Mouse (Mus musculus): ENCODE measurements around the gene Clec18a. TPM values are rescaled to one million over a fixed set of nuclear protein-coding genes. Genes with fewer than 3 reads are reported as not detected.
A peak's percentile ranks its signal among the peaks of the same experiment; 100 is the strongest.
"Not testable (repeated sequence)": the region's sequence is repeated elsewhere in the genome, so short reads cannot be mapped to it uniquely, and the experiment has no call there.

Clec18a gene
- total and polyA plus RNA-seq, 2 experiments from 2014 or later = 0.05 TPM; not detected in 1

DNA sequence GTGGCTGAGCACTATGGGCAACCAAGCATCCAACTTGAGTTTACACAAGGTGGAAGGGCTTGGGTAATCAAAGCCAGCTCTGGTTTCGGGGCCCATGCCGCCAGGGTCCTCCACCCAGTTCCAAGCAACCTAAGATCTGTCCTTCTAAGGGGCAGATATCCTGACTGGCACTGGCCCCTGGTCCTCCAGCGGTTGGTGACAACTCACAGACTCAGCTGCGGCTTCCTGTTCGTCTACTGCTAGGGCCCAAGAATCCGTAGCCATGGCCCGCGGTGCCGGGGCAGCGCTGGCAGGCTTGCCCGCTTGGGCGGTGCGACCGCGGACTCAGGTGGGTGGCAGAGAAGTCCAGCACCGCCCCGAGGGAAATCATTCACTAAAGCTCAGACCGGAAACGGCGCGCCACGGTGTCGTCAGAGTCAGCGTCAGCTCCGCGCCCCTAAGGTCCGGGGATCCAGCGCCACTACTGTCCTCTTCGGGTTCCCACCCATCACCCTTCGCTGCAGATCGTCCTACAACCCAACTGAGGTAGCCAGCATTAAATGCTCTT lies 64.8 kb downstream of the Clec18a start:
- WGBS = under 1% methylated on average over 31 of the region's 31 CpGs

DNA sequence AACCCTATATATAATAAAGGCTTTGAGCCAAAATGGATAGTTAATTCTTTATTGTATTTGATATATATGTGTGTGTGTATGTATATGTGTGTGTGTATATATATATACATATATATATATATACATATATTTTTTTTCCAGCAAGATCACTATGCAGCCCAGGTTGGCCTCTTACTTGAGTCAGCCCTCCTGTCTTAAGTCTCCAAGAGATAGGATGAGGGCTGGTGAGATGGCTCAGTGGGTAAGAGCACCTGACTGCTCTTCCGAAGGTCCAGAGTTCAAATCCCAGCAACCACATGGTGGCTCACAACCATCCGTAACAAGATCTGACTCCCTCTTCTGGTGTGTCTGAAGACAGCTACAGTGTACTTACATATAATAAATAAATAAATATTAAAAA lies 65.6 kb downstream of the Clec18a start:
- not testable (repeated sequence) for DNase-seq (ENCODE audit: low spot score); H3K4me2 ChIP-seq (ENCODE audit: low read depth, low read length); H3K4me3 ChIP-seq (ENCODE audit: low read depth, low read length); H3K27ac ChIP-seq (ENCODE audit: low read depth); H3K9ac ChIP-seq (replicated peaks; ENCODE audit: low read depth, low read length); H3K4me1 ChIP-seq (ENCODE audit: control insufficient read depth, insufficient read depth); H3K9me3 ChIP-seq (replicated peaks; ENCODE audit: control insufficient read depth, low read length); H3K27me3 ChIP-seq (ENCODE audit: control insufficient read depth, insufficient read depth, low read length); ATAC-seq (ENCODE audit: insufficient read depth, low read depth); H3K36me3 ChIP-seq (replicated peaks; ENCODE audit: control insufficient read depth, insufficient read depth, low read length)
- WGBS = 82% methylated on average over 1 of the region's 2 CpGs

More for the DNA sequence above, 64.8 kb downstream of the Clec18a start:
- TF ChIP-seq CTCF (IDR thresholded peaks at IDR 0.05; ENCODE audit: low read depth) (no peak), EP300 (IDR thresholded peaks at IDR 0.05; ENCODE audit: low read depth) (no peak)
- Histone ChIP-seq H3K9me3 (replicated peaks; ENCODE audit: control insufficient read depth, low read length) (no peaks in the 10 kb centered on the region), H3K27ac (ENCODE audit: low read depth) (peak overlapping the region; percentile 64), H3K4me2 (ENCODE audit: low read depth, low read length) (peak overlapping the region; percentile 78), H3K4me3 (ENCODE audit: low read depth, low read length) (peak overlapping the region; percentile 79), H3K36me3 (replicated peaks; ENCODE audit: control insufficient read depth, insufficient read depth, low read length) (no peaks in the 10 kb centered on the region), H3K9ac (replicated peaks; ENCODE audit: low read depth, low read length) (peak overlapping the region; percentile 71), H3K4me1 (ENCODE audit: control insufficient read depth, insufficient read depth) (no peaks in the 10 kb centered on the region; the same call in 1 of the 2 replicates), H3K27me3 (ENCODE audit: control insufficient read depth, insufficient read depth, low read length) (0 out of 2 replicates have a peak, but pooled peaks cover 6% of the 10 kb centered on the region)
- ATAC-seq (ENCODE audit: insufficient read depth, low read depth) = peak; percentile 96
- DNase-seq (ENCODE audit: low spot score) = peak; percentile 87

- H3K27ac ChIP-seq (ENCODE audit: low read depth); H3K4me3 ChIP-seq (ENCODE audit: low read depth, low read length); H3K4me1 ChIP-seq (ENCODE audit: control insufficient read depth, insufficient read depth); DNase-seq (ENCODE audit: low spot score); H3K9me3 ChIP-seq (replicated peaks; ENCODE audit: control insufficient read depth, low read length); H3K9ac ChIP-seq (replicated peaks; ENCODE audit: low read depth, low read length); ATAC-seq (ENCODE audit: insufficient read depth, low read depth); H3K4me2 ChIP-seq (ENCODE audit: low read depth, low read length); H3K27me3 ChIP-seq (ENCODE audit: control insufficient read depth, insufficient read depth, low read length): not testable (repeated sequence)
- WGBS = 75% methylated on average over 8 of the region's 10 CpGs
- peaks cover 45% of the 10 kb centered on the region for H3K36me3 ChIP-seq (replicated peaks; ENCODE audit: control insufficient read depth, insufficient read depth, low read length)
These were observed 81.8 kb downstream of the Clec18a start for GRCm38 (mm10) chr8:111010230-111010991.

Small RNAs within 50 kb of the gene (microRNA-seq; reads per million reads assigned to microRNA genes)
- not detected for gene Gm24103
- gene Mir3473d = 0.54 reads per million

Other genes with a start within 250 kb of the Clec18a start
- gene Cog4, start 245.8 kb downstream of the Clec18a start, total RNA-seq (2014; rRNA removed; ENCODE audit: low replicate concordance) = 47.2 and 66.3 TPM in 2 replicates
- gene Cog4, start 245.8 kb downstream of the Clec18a start, polyA plus RNA-seq (2015; fragmentation: Nextera tagmentation; extraction: Ambion mirVana) = 54.2 and 55.8 TPM in 2 replicates
- gene Sf3b3, start 245.6 kb downstream of the Clec18a start, total RNA-seq (2014; rRNA removed; ENCODE audit: low replicate concordance) = 47.3 and 68.3 TPM in 2 replicates
- 32.5 and 32.9 TPM in 2 replicates for gene Sf3b3, start 245.6 kb downstream of the Clec18a start, polyA plus RNA-seq (2015; fragmentation: Nextera tagmentation; extraction: Ambion mirVana)
- 10.8 and 14.8 TPM in 2 replicates for gene Fuk, start 189.9 kb downstream of the Clec18a start, total RNA-seq (2014; rRNA removed; ENCODE audit: low replicate concordance)
- 3.6 and 3.7 TPM in 2 replicates for gene Fuk, start 189.9 kb downstream of the Clec18a start, polyA plus RNA-seq (2015; fragmentation: Nextera tagmentation; extraction: Ambion mirVana)
- 9.9 and 15.8 TPM in 2 replicates for gene St3gal2, start 172.5 kb downstream of the Clec18a start, total RNA-seq (2014; rRNA removed; ENCODE audit: low replicate concordance)
- gene St3gal2, start 172.5 kb downstream of the Clec18a start, polyA plus RNA-seq (2015; fragmentation: Nextera tagmentation; extraction: Ambion mirVana) = 11.3 and 12.6 TPM in 2 replicates
- 19.8 and 28.4 TPM in 2 replicates for gene Ddx19a, start 94.6 kb downstream of the Clec18a start, total RNA-seq (2014; rRNA removed; ENCODE audit: low replicate concordance)
- 5.6 and 6.0 TPM in 2 replicates for gene Ddx19a, start 94.6 kb downstream of the Clec18a start, polyA plus RNA-seq (2015; fragmentation: Nextera tagmentation; extraction: Ambion mirVana)
- 9.3 and 10.2 TPM in 2 replicates for gene Ddx19b, start 60.7 kb downstream of the Clec18a start, total RNA-seq (2014; rRNA removed; ENCODE audit: low replicate concordance)
- 2.8 and 3.6 TPM in 2 replicates for gene Ddx19b, start 60.7 kb downstream of the Clec18a start, polyA plus RNA-seq (2015; fragmentation: Nextera tagmentation; extraction: Ambion mirVana)
- 35.1 and 38.9 TPM in 2 replicates for gene Aars, start 59.3 kb downstream of the Clec18a start, total RNA-seq (2014; rRNA removed; ENCODE audit: low replicate concordance)
- 22.3 and 25.6 TPM in 2 replicates for gene Aars, start 59.3 kb downstream of the Clec18a start, polyA plus RNA-seq (2015; fragmentation: Nextera tagmentation; extraction: Ambion mirVana)
- 7.1 and 17.0 TPM in 2 replicates for gene Exosc6, start 36.1 kb downstream of the Clec18a start, total RNA-seq (2014; rRNA removed; ENCODE audit: low replicate concordance)
- 0.38 and 2.0 TPM in 2 replicates for gene Exosc6, start 36.1 kb downstream of the Clec18a start, polyA plus RNA-seq (2015; fragmentation: Nextera tagmentation; extraction: Ambion mirVana)
- 67.8 and 87.4 TPM in 2 replicates for gene Pdpr, start 2.2 kb upstream of the Clec18a start, total RNA-seq (2014; rRNA removed; ENCODE audit: low replicate concordance)
- 14.9 and 17.9 TPM in 2 replicates for gene Pdpr, start 2.2 kb upstream of the Clec18a start, polyA plus RNA-seq (2015; fragmentation: Nextera tagmentation; extraction: Ambion mirVana)
- gene Glg1, start 166.8 kb upstream of the Clec18a start, total RNA-seq (2014; rRNA removed; ENCODE audit: low replicate concordance) = 30.5 and 41.9 TPM in 2 replicates
- gene Glg1, start 166.8 kb upstream of the Clec18a start, polyA plus RNA-seq (2015; fragmentation: Nextera tagmentation; extraction: Ambion mirVana) = 37.1 and 38.2 TPM in 2 replicates
- 20.5 and 32.7 TPM in 2 replicates for gene Rfwd3, start 207.8 kb upstream of the Clec18a start, total RNA-seq (2014; rRNA removed; ENCODE audit: low replicate concordance)
- gene Rfwd3, start 207.8 kb upstream of the Clec18a start, polyA plus RNA-seq (2015; fragmentation: Nextera tagmentation; extraction: Ambion mirVana) = 16.0 TPM in 2 replicates
- 0.58 and 3.1 TPM in 2 replicates for gene Mlkl, start 245.8 kb upstream of the Clec18a start, total RNA-seq (2014; rRNA removed; ENCODE audit: low replicate concordance)
- gene Mlkl, start 245.8 kb upstream of the Clec18a start, polyA plus RNA-seq (2015; fragmentation: Nextera tagmentation; extraction: Ambion mirVana) = 4.2 and 4.4 TPM in 2 replicates

All from heart, postnatal 0 days (tissue).